Mouse (Mus musculus) heart, postnatal 4 days (tissue): ENCODE measurements around the gene Atp6ap1. TPM values are rescaled to one million over a fixed set of nuclear protein-coding genes. Genes with fewer than 3 reads are reported as not detected.

ENCODE experiments used
- DNase-seq: peaks from one replicate; pipeline ENCODE4 v3.0.0; 2021
- total RNA-seq, 2 experiments: library from RNA; stranded (reverse); gene quantifications; 2 replicates each; pipeline ENCODE4 v1.2.3; 2021

Gene Atp6ap1
- 100 to 1,000 TPM; 103 to 109 TPM for total RNA-seq

DNA sequence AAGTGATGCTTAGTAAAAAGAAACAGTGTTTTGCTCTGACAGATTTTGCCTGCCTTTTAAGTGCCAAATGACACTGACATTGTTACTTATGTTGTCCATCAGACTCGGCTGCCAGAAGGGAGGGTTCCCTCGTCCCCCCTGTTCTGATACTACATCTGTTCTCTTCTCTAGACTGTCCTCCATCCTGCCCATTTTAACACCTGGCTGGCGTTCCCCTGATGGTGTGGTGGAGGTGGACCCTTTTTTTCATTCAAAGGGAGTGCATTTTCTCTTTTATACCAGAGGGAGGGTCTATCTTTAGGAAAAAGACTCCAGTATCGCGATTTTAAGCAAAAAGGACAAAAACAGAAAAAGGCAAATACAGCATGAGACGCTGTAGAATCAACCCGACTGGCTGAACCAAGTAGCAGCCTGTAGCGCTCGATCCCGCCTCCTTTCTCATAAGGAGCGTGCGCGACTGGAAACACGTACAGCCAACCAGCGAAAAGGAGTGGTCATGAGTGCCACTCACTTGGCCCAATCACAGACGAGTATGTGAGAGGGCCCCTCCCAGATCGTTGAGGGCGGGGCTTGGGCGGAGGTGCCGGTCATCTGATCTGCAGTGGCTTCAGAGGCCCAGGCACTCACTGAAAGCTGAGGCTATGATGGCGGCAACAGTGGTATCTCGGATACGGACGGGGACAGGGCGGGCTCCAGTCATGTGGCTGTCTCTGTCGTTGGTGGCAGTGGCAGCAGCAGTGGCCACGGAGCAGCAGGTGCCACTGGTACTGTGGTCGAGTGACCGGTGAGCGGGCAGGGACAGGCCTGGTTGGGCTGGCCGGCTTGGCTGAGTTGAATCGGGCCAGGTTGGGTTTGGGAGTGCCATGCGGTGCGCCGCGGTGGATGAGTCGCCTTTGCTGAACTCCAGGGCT, at the start of gene Atp6ap1:
Gene Atp6ap1 (plus strand): TSS at position 560 of the 911 bp plus-strand sequence.
- peak; percentile 95 for DNase-seq

DNA sequence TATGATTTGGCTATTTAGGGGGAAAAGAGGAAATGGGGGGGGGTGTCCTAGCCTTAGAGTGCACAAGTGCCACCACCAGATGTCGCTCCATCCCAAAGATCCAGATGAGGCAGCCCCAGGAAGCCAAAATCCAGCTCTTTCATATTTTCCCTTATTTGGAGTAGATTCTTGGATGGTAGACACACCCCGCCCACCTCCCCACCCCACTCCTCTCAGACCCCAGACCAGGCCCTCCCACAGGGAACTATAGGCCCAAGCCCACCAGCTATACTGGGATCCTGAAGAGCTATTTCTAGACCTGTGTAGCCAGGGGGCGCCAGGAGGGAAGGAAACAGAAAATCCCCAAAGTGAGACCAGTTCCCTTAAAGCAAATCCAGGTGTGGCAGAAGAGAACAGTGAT, 48.2 kb upstream of the Atp6ap1 start:
- peak; percentile 81 for DNase-seq

DNA sequence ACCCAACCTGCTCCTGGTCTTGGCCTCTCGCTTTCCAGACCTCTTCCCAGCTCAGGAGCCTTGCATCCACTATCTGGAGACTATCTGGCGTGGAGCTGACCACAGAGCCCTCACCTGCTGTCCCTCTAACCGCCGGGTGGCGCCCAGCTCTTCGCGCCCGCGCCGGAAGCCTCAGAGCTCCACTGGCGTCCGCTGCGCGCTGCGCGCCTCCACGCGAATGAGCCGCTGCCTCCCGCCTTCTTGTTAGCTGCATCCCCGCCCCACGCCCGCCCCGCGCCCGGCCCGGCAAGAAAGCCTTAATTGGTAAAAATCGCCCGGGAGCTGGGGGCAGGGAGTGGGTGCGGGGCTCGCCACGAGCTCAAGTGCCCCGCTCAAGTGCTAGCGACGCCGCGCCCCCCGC, 47.3 kb upstream of the Atp6ap1 start, which contains the start of gene Flna:
Gene Flna (minus strand): TSS at position 206 of the 400 bp plus-strand sequence.
- DNase-seq = peak; percentile 79

DNA sequence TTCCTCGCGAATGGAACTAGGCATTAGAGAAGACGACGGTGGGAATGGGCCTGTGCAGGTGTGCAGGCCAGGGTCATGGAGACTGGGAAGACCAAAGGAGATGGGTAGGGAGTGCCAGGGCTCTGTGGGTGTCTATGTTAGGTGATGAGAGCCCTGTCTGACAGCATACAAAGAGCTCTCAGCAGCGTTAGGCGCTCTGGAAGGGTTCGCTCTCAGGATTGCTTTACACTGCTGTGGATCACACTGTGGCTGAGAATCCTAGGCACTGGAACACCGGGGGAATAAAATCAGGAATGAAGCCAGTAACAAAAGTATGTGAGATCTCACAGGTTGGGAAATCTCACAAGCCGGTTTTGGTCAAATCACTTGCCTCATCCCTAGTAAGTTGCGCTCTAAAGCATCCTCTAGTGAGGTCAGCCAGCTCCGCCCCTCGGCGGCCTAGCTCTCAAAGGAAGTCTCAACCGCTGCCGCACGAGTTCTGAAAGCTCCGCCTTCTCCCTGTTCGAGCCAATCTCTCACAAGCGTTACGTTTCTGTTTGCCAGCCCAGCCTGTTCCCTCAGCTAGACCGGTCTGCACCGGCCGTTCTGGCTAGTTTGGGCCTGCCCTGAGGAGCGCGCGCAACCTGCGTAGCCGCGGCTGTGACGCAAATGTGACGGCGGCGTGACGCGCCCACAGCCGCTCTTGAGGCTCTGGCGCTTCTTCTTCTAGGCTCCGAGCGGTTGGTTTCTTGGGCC, 42.6 kb upstream of the Atp6ap1 start, which contains the start of gene Emd:
Gene Emd (plus strand): TSS at position 535 of the 735 bp plus-strand sequence.
- DNase-seq = peak; percentile 89

DNA sequence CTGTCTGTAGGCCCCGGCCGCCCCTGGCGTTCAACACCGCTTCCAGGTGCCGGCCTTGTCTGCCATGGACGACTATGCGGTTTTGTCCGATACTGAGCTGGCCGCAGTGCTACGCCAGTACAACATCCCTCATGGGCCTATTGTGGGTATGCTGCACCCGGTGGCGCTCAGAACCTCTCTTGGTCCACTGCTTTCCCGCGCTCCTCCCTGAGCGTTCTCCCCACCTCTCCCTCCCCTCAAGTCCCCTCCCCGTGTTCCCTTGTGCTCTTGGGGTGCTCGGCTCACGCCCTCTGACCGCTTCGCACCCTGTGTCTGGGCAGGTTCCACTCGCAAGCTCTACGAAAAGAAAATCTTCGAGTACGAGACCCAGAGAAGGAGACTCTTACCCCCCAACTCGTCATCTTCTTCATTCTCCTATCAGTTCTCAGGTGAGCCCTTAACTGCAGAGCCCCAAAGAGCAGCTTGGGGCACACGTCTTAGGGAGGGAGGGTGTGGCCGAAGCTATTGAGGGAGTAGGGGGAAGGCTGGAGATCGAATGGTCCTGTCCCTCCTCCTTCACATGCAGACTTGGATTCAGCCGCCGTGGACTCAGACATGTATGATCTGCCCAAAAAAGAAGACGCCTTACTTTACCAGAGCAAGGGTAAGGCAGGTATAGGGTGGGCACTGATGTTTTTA, 41.9 kb upstream of the Atp6ap1 start:
- DNase-seq = no peak

DNA sequence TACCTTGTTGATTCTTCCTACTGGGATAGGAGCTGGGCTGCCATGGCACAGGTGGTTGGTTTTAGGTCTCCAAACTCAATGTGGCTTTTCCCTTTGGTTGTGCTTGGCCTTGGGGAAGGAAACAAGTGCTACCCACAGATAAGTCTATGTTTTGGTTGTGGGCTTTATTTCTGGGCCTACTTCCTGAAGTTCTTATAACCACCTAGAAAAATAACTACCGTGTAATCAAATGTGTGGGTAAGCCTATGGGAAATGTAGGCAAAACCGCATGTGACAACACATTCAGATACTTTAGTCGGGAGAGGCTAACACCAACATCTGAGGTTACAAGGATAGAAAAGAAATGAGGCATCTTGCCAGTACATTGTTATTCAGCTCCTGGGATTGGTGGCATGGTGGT, 39.2 kb upstream of the Atp6ap1 start:
- no peak for DNase-seq

DNA sequence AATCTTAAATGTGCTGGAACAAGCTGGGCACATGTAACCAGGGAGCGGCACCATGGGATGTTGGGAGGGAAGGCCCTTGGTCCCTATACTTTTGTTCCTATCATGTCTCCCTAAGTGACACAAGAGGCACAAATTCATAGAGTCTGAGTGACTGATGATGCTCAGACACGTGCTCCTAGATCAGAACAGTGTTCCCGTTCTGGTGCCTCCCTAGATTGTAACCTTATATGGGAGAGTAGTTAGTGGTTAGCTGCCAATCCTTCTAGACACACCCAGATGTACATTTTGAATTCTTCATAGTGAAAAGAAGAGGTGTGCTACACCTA, 27.2 kb upstream of the Atp6ap1 start:
- peak; percentile 12 for DNase-seq

DNA sequence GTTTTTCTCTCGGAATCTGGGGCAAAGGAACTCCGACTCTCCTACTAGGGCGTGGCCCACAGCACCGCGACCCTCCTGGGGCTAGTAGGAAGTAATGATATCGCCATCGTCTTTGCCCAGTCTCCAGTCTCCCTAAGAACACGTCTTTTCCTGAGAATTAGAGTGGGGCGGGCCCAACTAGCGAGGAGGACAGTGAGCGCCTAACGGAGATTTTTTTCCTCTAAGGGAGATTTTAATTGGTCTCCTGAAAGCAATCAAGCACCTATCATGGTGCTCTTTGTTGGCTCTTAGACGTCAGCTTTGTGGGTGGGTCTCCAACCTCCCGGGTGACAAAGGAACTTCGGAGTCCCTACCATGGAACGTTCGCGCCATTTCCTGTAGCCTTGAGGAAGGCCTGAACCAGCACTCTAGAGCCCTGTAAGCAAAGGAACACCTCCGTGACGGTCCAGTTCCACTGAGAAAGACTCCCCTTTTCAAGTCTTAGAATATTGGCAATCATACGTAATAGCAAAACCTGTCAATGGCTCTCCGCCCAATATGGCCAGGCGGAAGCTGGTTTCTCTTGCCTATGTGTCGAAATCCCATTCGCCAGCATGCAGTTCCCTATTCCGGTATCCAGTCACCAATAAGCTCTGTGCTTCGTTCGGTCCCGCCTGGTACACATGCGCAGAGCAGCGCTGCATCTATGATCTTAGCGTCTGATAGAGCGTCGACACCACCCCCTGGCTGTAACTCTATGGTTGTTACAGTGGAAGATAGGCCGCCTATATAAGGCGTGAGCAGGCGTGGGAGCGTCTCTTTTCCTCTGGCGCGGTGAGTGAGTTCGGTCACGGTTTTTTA, 26.6 kb upstream of the Atp6ap1 start, which contains the start of gene Rpl10:
Gene Rpl10 (plus strand): TSS at position 751 of the 840 bp plus-strand sequence.
- DNase-seq = peak; percentile 92

DNA sequence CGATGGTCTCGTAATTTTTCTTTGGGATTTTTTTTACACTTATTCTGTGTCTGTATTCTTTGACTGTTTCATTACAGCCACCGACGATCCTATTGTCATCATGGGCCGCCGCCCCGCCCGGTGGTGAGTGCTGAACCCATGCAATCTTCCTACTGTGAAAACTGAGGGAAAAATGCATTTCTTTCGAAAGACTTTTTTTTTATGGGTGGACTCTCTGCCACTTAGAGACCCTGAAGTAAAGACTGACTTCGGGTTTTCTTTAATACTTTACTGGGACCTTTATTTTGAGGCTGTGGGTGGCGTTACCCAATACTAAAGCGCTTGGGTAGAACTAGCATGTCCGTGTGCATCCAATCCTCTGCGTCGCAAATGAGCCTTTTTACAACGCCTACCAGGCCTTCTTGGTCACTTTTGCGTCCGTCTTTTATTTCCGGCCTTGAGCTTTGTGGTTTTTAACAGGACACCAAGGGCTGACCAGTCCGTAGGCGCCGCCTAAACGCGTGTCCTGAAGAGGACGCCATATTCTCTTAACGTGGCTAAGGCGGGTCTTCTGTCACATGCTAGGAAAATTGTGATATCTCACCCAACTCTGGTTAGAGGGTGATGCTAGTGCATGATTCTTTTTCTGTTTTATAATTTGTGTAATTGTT, 25.9 kb upstream of the Atp6ap1 start:
- DNase-seq = peak; percentile 46

DNA sequence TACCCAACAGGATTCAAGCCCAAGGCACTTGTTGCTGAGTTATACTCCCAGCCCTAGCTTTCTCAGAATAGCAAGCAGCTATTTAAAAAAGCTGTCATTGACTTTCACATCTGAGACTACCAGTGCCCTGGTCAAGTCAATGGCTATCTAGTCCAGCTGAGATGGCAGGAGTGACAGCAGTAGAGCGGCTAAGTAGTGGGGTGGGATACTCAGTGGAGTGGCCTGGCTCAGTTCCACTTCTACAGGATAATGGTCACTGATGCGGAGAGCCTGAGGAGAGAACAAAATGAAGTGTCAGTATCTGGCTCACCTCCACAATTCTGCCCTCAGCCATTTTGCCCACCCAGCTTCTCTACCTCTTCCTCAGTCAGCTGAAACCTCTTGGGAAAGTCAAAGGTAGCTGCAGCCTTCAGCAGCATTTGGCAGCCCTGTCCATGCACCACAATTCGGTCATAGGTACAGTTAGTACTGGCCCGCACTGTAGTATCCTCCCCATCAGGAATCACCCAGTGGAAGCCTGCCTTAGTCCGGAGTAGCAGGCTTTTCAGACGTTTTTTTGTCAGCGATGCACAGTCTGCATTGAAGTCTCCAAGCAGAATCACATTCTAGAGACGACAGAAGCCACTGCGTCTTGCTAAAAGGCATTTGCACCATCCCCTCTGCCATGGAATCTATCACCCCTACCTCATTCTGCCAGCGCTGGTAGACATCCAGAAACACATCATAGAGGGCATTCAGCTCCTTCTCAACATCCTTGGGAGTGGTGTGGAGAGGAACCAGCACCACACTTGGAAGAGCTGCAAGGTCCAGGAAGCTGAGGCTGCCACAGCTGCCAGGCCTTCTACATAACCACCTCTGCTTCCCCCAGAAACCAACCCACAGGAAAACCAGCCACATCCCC, 23.2 kb upstream of the Atp6ap1 start:
- DNase-seq = no peak

DNA sequence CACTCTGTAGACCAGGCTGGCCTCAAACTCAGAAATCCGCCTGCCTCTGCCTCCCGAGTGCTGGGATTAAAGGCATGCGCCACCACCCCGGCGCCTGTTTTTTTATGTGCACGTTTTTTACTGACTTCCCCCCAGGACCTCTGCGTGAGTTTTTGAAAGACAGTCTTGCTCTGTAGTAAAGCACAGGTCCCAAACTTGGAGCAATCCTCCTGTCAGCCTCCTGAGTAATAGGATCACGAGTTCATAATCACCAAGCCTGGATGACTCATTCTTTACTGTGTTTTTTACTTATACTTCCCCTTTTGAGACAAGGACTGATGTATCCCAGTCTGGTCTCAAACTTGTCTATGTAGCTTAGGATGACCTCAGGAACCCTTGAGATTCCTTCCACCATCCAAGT, 19.0 kb upstream of the Atp6ap1 start:
- no peak for DNase-seq

DNA sequence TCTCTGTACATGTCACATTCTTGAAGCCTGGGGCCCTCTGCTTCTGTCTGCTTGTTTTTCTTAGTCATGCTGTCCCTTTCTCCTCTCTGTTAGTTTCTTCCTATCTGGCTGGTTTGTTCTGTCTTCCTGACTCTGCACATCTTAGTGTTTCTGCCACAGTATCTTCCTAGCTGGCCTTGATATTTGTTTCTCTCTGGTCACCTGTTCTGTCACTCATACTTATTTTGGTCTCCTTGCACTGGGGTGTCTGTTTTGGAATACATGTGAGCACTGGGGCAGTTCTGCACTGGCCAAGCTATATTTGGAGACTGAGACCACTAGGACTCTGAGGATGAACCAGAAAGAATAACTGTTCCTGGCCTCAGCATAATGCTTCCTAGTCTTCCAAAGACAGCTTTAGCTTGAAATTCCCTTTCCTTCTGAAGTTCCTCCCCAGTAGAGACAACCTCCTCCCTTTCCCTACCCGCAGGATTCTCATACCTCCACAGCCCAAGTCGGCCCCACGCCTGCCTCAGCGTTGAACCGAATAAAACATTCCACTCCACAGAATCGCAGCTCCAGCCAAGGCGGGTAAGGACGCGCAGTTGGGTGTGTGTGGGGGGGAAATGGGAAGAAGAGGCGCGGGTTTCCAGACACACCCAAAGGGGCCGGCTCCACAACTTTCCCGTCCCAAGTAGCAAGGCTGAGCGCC, 15.7 kb upstream of the Atp6ap1 start:
- DNase-seq = no peak

DNA sequence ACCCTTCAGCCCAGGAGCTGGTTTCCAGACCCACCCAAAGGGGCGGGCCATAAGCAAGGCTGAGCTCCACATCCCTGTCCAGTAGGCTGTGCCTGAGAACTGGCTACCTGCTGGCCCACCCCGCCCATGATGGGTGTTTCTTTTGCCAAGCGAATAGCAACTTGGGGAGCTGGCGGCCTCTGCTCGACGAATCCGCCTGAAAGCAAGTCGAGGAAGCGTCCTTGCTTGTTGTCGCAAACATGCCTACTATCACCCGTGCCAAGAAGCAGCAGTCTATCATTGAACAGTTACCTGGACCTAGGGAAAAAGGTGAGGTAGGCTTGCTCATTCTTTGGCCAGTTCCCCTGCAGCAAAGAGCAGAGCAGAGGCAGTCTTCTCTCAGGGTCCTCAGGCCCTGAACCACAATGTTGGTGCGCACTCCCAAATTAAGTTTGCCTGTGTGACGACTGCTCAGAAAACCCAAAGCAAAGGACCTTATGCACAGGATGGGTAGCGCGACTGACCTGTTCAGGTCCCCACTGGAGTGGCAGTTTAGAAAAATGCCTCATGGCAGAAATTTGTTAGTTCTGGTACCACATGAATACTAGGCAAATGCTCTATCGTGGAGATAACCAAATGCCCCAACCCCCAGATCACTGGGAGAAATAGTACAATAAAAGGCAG, 15.0 kb upstream of the Atp6ap1 start, which contains the start of the genes Taz and Dnase1l1:
Gene Taz (plus strand): TSS at position 181 of the 663 bp plus-strand sequence.
Gene Dnase1l1 (minus strand): TSS at position 606 of the 663 bp plus-strand sequence.
- peak; percentile 76 for DNase-seq

DNA sequence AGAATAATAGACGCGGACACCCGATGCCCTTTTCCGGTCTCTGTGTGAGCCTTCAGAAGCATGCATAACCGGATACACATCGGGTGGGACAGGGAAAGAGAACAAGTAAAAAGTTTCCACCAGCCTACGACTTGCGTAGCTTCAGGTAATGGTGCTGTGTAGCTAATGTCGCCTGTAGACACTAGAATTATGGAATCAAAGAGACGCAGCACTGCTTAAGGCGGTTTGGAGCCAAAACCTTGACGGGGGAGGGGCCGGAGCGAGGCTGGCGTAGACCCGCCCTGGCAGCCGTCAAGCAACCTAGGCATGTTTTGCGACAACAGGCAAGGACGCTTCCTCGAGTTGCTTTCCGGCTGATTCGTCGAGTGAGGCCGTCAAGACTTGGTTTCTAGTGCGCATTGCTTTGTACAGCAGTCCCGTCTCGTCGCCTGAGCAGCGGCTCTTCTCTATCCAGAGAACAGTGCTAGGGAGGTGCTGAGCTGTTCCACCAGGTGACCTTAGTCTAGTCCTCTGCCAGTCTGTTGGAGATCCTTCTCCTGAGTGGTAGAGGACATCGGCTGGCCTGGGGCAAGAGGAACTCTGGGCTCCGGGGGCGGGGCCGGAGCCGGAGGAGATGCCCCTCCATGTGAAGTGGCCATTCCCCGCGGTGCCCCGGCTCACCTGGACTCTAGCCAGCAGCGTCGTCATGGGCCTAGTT, 14.4 kb upstream of the Atp6ap1 start:
- peak; percentile 87 for DNase-seq

DNA sequence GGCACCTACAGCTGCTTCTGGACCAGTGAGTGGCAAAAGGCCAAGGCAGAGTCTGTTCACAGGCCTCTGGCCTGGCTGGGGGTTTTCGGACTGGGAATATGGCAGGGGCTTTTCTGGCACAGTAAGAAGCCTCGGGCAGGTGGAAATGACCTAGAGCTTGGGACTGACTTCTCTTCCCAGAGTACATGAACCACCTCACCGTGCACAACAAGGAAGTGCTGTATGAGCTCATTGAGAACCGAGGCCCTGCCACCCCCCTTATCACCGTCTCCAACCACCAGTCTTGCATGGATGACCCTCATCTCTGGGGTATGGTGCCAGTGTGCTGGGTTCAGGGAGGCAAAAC, 13.8 kb upstream of the Atp6ap1 start:
- no peak for DNase-seq

DNA sequence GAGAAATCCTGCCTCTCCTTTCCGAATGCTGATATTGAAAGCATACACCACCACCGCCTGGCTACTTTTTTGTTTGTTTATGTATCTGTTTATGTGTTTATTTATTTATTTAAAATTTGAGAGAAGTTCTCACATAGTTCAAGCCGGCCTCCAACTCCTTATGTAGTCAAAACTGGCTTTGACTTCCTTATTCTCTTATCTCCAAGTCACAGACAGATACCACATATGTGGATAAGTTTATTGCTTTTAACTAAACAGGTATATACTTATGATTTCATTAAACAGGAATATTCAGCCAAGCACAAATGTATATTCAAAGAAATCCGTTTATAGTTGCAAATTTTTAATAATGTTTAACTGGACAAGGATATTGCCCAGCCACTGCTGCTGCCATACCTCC, 3.5 kb upstream of the Atp6ap1 start:
- DNase-seq = no peak

DNA sequence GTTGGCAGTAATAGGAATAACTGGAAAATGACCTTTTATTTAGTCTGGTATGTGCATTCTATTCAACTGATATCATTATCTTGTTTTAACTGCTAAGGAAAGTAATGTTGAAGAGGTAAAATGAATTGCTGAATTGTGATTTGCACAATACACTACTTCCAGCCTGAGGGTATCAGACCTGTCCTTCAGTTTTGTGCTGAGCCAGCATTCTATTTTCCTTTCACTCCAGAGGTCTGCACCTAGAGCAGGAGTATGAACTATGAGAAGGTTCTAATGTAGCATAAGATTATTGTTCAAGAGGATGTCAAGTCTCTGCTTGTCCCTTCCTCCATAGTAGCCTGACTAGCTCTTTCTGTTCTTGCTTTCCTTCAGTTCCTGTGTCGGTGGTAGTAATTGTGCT, 1.5 kb downstream of the Atp6ap1 start:
- DNase-seq = no peak

DNA sequence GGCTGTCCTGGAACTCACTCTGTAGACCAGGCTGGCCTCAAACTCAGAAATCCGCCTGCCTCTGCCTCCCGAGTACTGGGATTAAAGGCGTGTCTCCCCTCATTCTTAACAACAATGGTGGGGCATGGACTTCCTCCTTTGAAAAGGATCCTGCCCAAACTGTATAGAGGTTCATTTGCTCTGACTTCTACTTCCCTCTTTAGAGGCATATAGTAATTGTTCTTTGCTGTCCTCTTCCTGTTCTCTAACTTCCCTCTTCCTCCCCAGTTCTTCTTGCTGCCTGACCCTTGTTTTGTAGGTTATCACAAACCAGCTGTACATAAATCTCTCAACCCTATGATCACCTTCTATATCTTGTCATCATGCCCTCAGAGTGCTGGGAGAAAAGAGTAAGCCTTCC, 2.8 kb downstream of the Atp6ap1 start:
- DNase-seq = no peak
